Mouse (Mus musculus): ENCODE results near the gene Hbp1.
A peak's percentile ranks its signal among the peaks of the same experiment; 100 is the strongest.

Hbp1 gene

DNA sequence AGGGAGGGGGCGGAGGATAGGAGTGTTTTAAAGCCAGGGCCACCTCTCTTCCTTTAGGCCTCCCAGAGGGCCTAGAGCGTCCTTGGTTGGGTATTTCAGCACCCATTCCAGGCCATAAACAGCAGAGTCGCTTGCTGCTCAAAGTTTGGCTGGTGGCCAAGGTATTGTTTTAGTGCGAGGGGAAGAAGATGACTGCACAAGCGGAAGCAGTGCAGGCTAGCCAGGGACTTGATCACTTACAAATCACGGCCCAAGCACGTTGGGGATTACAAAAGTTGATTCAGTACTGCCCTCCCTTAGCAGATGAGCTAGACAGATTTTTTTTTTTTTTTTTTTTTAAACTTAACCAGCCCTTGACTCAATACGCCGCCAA, 310 bp upstream of the Hbp1 start:
- DNase-seq (ENCODE audit: low spot score): no peak

DNA sequence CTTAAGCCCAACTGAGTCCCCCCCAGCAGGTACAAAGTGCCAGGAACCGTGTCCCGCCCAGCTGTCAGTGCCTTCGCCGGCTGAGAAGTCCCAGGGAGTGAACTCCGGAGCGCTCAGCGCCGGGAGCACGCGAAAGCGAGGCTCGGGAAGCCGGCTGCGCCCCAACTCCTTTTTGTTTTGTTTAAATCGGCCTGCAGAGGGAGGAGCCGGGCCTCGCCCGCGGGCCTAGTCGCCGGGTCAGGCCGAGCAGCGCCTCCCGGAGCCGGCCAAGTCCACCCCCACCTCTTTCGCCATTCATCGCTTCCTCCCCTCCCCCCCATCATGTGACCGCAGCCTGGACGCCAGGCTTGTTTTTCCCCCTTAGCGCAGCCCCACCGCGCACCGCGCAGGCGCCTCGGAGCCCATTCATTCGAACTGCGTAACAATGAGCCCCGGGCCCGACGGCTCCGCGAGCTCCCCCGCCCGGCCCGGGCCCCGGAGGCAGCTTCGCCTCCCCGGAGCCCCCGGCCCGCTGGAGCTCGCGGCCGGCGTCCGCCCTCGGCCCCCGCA, 1.1 kb downstream of the Hbp1 start:
- DNase-seq (ENCODE audit: low spot score): peak; percentile 97

DNA sequence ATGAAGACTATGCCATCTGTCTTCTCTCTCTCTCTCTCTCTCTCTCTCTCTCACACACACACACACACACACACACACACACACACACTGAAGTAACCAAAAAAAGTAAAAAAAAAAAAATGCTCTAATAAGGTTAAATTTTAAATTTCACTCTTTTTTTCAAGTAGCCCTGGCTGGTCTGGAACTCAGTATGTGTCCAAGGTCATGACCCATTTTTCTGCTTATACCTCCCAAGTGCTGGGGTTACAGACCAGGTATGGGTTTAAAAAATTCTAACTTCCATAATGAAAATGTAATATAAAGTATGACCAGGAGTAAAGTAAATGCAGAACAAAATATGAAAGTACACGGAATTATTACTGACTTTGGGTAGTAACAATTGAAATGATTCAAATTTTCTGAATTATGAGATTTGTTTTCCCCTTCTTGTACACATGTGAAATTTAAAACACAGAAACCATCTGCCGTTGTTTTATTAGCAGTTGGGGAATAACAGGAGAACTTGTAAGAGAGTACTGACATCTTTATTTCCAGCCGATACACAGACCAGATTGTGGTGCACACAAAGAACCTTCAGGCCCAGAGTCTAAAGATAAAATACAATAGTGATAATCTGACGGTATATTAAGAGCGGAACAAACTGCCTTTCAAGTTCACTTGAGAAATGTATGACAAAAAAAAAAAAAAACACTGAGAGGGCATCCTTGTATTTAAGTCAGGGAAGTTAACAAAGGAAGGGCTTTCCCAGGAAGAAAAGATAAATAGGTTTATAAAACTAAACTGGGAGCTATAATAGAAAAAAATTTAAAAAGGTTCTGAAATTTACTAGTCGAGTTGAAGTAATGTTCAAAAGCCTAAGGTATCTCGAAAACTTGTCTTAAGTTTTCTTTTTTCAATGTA, 2.0 kb downstream of the Hbp1 start:
- DNase-seq (ENCODE audit: low spot score): peak; percentile 48

DNA sequence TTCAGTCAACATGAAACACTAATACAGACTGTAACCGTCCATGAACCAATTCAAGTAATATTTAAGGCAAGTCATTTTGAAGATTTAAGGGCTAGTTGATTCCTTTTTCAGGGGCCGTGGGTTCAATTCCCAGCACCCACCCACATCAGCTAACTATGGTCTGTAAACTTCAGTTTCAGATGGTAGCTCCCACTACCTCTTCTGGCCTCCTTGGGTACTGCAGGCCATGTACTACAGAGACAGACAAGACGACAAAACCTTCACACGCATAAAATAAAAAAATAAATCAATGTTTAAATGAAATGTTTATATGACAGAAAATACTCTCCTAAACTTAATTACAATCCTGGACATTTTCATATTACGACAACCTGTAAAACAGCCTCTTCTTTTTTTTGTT, 2.9 kb downstream of the Hbp1 start:
- DNase-seq (ENCODE audit: low spot score): peak; percentile 10

DNA sequence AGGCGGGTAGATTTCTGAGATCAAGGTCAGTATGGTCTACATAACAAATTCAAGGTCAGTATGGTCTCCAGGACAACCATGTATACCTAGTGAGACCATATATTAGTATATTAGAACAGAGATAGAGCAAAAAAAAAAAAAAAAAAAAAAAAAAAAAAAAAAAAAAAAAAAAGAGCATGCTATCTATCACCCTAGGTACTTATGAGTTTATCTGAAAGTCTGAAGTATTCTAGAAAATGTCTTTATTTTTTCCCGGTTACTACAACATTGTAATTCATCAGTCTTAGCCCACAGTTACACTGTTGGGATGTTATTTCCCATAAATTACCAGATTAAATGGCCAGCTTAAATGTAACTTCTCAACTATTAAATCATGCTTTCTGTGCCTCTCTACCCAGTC, 5.9 kb downstream of the Hbp1 start:
- DNase-seq (ENCODE audit: low spot score): no peak

DNA sequence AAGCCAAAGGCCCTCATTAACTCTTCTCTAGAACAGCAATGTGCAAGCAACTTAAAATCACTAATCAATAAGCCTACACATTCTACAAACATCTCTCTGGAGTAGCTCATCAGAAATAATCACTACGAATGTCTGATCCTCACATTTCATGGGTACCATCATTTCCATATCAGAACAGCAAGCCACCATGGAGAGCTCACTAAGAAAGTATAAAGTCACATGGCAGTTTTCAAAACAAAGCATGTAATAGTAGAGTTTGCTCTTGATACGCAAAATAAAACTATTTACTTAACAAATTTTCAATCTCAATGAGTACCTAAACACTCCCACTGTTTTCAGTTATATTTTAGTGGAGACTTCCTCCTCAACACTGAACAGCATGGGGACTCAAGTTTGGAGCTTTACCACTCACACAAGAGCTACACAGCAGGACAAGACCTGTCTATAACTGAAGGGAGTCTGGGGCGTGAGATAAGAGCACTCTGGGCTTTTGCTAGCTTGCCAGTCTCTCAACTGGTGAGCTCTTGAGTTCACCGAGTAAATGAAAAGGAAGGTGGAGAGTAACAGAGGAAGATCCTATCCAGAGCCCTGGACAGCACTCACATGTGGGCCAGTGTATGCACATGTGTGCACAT, 7.2 kb downstream of the Hbp1 start:
- no peak for DNase-seq (ENCODE audit: low spot score)

DNA sequence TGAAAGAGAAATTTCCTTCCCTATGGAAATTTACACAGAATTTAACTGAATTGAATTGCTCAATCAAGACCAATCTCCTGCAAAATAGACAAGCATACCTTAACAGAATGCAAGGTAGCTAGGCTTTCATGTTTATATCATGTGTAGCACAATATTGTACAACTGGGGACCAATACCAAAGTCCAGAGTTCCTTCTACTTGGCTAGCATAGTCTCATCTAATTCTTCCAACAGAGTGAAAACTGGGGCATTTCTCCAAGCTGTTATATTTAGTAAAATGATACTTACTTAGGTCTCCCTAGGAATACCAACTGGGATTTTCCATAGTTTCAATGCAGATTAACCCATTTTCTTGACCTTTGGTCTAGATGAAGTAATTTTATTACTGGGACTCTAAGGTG, 11.3 kb downstream of the Hbp1 start:
- no peak for DNase-seq (ENCODE audit: low spot score)

DNA sequence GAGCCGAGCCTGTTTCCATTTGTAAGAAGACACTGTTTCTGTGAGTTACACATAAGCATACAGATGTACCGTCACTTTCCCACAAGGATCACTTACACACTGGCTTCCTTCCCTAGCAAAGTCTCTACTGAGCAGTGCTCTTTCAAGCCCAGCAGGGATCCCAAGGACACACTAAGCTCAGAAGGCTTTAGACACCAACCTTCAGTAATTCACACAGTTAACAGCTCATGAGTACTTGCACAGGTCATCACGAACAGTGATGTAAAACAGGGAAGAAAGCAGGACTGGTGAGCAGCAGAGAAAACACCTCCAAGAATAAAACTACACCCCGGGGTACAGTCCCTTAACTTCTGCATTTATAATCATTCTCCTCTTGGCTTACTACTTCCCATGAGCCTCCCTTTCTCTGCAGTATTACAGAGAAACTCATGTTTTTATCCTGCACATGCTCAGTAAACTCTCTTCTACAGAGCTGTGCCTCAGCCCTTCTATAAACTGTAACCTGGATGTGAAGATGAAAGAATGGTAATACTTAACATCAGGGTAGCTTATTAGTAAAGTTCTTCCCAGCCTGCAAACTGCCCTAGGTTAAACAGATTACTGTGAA, 11.8 kb downstream of the Hbp1 start:
- no peak for DNase-seq (ENCODE audit: low spot score)

DNA sequence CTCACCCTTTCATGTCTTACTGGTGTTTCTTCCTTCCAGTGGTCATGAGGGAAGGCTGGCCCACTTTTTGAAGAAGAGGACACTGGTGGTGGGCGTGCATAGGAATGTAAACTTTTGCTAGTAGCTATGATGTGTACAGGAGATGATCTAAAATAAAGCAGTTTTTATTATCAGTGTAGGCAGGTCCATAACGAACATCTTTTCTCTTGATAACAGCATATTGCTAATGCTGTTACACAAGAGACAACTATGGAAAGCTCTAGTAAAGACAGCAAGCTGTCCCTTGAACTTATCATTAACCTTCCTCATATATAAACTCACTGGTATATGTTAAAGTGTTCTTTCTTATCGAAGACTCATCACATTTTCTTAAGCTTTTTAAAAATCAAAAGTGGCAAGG, 12.7 kb downstream of the Hbp1 start:
- no peak for DNase-seq (ENCODE audit: low spot score)

DNA sequence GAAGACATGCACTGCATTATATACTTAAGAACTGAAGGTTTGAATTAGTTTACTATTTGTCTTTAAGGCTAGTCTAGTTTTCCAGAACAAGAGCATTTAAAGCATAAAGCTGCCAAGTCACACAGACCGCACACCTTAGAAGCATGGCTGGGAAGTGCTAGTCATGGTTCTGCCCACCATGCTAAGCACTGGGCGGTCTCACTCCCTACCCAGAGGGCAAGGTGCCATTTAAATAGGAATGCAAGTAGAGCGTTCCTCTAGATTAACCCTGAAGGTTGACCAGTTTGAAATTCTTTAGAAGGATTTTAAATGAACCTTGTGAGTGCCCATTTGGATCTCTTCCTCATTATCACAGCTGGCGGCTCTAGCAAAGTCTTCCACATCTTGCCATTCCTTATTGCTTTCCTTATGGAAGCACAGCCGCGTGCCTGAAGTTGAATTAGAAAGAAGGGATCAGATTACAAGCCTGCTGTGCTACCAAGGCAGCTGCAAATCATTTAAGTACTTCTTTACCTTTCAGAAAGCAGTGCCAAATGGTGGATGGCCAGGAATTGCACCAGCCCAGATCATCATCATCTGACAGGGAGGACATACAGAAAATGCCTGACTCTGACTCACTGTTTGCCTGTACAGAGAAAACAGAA, 13.6 kb downstream of the Hbp1 start:
- peak; percentile 61 for DNase-seq (ENCODE audit: low spot score)

DNA sequence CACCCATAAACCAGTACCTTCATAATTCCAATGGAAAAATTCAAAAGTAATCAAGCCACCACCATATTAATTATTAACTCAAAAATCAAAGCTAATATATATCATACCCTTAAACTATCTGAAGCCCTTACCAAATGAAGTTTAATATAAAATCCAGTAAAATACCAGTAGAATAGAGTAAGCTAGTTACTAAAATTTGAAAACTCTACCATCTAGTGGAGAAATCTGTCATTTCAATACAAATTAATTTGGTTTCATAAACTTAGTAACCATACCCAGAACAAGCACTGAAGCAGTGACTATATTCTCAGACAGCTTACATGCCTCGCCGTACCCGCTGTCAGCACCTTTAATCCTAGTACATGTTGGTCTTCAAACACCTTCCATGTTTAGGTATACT, 18.5 kb downstream of the Hbp1 start:
- no peak for DNase-seq (ENCODE audit: low spot score)

DNA sequence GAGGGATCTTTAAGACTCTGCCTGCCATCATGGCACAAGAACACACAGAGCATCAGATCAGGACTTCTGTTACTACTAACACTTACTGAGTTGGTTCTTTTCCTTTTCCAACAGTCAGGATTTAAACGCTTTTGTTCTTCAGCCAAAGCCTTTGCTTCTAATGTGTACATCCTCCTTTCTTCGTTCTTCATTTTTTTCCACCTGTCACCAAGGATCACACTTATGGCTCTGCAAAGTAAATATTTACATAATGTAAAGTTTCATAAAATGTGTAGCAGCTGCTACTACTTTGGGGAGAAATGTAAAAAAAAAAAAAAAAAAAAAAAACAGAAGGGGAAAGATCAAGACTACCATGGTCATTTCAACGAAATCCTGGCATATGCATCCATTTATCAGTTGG, 21.8 kb downstream of the Hbp1 start:
- DNase-seq (ENCODE audit: low spot score): no peak

DNA sequence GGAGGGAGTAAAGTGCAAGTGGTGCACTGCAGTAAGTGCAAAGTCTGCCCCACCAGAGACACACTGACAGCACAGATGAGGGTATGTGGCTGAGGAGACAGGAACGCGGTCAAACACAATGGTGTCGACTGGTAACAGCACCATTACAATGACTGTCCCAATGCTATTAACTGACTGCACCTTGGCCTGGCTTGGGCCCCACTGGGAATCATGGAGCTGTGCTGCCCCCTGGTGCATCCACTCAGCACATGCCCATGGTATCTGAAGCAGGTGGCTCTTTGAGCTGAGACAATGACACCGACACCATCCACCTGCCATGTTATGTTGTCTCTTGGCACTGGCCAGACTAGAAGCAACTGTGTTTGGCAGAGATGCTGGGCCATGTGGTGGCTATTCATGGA, 23.7 kb downstream of the Hbp1 start:
- DNase-seq (ENCODE audit: low spot score): peak; percentile 71

DNA sequence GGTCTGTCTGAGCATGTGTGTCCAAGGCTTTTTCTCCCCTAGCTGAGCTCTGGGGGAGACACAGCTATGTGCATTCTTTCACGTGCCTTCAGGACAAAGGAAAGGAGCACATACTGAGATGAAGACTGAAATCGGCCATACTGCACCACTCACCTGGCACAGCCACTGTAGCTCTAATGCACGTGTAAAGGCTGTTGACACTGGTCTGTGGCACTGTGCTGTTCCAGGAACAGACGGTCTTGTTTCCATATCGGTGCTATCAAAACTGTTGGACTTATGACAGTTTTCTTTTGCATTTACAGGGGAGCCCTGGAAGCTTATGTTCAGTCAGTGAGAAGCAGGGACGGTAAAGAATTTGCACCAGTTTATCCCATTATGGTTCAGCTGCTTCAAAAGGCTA, 25.0 kb downstream of the Hbp1 start:
- no peak for DNase-seq (ENCODE audit: low spot score)

DNA sequence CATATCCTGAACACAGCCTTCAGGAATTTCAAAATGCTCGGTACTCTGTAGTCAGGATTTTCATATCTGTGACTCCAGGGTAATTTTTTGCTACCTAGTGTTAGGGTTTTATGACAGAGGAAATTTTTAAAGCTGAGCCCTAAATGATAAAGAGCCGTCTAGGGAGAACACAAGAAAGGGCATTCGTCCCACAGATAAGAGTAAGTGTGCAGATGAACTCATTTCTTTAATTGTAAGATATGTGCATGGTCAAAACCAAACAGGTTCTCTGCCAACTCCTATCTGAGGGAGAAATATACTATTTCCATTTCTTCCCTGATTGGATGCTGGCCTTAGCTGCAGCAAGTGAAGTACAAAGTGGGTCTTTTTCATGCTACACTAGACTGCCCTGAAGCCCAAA, 26.2 kb downstream of the Hbp1 start:
- DNase-seq (ENCODE audit: low spot score): no peak

DNA sequence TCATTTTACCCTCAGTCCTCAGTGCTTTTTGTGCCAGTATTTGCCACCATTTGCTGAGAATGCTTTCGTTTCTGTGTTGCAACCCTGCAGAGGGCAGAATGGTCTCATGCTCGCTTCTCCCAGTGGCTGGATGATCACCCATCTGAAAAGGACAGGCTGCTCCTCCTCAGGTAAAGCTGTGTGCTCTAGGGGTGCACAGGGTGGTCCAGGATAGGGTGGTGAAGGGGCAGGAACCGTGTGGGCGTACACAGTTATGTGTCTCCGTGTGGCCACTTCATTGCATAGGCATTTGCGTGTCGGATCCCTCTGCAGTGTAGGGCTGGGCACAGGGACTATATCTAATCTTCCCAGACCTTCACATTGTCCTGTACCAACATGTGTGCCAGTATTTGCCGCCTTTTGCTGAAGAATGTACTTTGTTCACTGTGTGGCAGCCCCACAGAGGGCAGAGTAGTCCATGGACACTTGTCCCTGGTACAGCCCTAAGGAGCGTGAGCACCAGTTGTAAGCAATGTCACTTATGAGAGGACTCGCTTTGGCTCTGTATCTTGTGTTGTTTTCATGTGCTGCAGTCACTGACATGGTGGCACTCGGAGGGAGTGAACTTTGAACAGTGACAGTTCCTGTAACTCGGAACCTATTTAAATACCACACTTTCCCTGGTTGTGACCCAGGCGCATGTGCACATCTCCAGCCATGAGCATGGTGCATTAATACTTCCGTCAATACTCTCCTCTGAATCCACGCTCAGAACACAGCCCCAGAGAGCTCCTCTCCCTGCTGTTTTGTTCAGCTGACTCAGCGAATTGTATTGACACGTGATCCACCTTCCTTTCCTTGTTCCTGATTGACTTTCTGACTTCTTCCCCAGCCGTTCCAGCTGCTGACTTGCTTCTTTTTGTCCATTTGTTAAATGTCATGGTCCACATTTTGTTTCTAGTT, 29.6 kb downstream of the Hbp1 start:
- no peak for DNase-seq (ENCODE audit: low spot score)

DNA sequence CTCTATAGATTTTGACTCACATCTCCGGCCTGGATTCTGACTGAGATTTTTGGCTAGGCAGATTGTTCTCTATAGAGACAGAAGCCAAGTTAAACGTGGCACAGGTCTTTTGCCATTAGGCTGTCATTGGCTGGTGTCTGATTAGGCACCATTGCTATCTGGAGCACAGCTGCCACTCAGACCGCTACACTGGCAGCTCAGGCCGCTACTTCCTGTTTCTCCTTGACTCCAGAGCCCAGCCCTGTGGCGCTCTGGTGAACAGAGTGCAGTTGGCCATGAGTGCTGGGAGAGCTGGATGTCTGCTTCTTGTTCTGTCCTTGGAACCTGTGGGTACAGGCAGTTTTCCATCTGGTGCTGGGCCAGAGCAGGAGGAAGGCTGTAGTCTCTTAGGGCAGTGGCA, 33.1 kb downstream of the Hbp1 start:
- DNase-seq (ENCODE audit: low spot score): no peak

DNA sequence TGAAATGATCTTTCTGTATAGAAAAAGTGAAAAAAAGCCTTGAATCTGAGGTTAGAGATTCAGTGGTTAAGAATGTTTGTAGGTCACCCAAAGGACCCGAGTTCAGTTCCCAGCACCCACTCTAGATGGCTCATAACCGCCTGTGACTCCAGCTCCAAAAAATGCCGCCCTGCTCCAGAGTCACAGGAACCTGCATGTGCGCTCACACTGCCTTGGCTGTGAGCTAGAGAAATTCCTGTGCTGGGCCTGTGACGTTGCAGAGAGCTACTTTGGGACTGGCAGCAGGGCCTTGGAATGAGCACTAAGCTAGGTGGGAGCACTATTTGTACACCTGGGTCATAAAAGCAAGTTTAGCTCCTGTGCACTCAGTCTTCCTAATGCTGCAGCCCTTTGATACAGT, 33.6 kb downstream of the Hbp1 start:
- DNase-seq (ENCODE audit: low spot score): no peak

DNA sequence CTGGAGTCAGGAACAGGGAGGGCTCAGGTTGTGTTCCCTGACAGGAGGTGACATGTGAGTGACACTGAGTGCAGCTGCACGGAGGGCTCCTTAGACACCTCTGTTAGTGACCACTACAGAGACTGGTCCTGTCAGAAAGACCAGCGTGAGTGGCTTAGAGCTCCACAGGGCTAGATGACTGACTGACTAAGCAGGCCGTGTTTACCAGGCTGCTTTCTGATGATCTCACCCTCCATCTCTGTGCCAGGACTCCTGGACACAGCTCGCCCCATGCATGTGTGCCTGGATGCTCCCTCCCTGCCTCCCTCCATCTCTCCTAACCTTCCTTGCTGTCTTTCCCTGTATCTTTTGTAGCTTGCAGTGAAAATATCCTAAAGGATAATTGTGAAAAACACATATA, 36.7 kb downstream of the Hbp1 start:
- no peak for DNase-seq (ENCODE audit: low spot score)

DNA sequence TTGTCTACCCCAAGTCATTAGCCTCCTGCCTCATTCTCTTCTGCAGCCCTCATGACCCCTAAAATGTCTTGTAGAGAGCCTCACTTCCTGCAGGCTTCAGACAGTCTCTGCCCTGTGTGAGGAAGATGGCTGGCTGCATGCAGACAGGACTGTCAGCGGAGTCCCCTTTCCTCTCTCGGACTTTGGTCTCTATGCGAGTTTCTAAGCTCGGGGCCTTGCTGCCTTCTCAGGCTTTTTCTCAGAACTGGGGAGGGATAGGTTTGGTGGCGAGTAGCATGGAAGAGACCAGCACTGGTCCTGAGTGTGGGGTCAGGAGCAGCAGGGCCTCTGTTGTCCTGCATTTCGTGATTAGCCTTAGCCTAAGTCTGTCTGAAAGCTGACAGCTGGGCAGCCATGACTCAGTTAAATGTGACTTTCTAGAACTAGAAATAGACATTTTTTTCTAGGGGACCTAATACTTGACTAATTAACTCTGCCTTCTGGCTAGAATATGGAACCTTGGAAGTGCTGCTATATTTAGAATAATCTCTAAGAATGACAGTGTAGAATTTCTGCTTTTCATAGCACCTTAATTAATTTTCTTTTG, 37.3 kb downstream of the Hbp1 start:
- no peak for DNase-seq (ENCODE audit: low spot score)

DNA sequence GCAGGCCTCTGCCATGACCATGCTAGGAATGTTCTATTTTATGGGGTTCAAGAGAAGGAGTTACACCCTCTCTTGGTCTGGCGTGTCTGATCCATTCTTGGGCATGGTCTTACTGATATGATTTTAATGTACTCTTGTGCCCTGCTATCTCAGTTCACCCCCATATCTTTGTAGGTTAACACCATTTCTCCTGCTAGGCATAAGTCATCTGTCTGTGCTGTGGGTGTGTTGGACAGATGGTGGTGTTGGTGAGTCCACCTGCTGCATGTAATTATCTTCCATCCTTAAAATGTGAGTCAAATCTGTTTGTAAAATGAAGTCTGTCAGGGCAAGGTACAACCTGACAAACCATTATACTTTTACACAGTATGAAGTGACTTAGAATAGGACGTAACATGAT, 42.9 kb downstream of the Hbp1 start:
- DNase-seq (ENCODE audit: low spot score): no peak

Measured in embryo, embryonic 10.5 days (tissue).